Mouse (Mus musculus) midbrain, embryonic 11.5 days (tissue): ENCODE measurements at regions not wholly inside any gene's neighbourhood (a gene's known extent, or its start where the extent isn't known, plus 50 kb on each side); places are given as distances from the start of the nearest gene placed in this dataset.

Source experiments
- ATAC-seq: fragments of 200-750 bp; cut with Nextera tagmentation; 2 replicates; pipeline ENCODE4 v1.8.0; 2017; ENCODE audit warnings: moderate TSS enrichment, moderate library complexity; ENCODE audit not compliant: low FRiP score
- DNase-seq: peaks from one replicate; pipeline ENCODE4 v3.0.0; 2015; ENCODE audit warnings: low spot score; ENCODE audit errors: missing footprints
- H3K27ac ChIP-seq: fragments of 300-500 bp; sonication (generic); 2 replicates; pipeline ENCODE4 v1.5.1; 2014; ENCODE audit warnings: low read depth, low read length
- H3K27me3 ChIP-seq: fragments of 300-500 bp; sonication (generic); 2 replicates; pipeline ENCODE4 v1.6.1; 2014; ENCODE audit warnings: mild to moderate bottlenecking, low read length, moderate library complexity, mixed read lengths; ENCODE audit not compliant: control insufficient read depth, insufficient read depth
- H3K36me3 ChIP-seq: fragments of 300-500 bp; sonication (generic); 2 replicates; pipeline ENCODE4 v1.6.1; 2014; ENCODE audit warnings: mild to moderate bottlenecking, low read length, moderate library complexity, mixed read lengths; ENCODE audit not compliant: control insufficient read depth, insufficient read depth
- H3K4me1 ChIP-seq: fragments of 300-500 bp; sonication (generic); 2 replicates; pipeline ENCODE4 v1.6.1; 2014; ENCODE audit warnings: low read length; ENCODE audit not compliant: control insufficient read depth, insufficient read depth
- H3K4me2 ChIP-seq: fragments of 300-500 bp; sonication (generic); 2 replicates; pipeline ENCODE4 v1.6.1; 2014; ENCODE audit warnings: mild to moderate bottlenecking, moderate library complexity
- H3K4me3 ChIP-seq: fragments of 300-500 bp; sonication (generic); 2 replicates; pipeline ENCODE4 v1.5.1; 2014; ENCODE audit warnings: low read depth, low read length
- H3K9ac ChIP-seq: fragments of 300-500 bp; sonication (generic); 2 replicates; pipeline ENCODE4 v1.6.1; 2014; ENCODE audit warnings: low read length
- H3K9me3 ChIP-seq: fragments of 300-500 bp; sonication (generic); 2 replicates; pipeline ENCODE4 v1.6.1; 2016; ENCODE audit warnings: low read length; ENCODE audit not compliant: control insufficient read depth
- WGBS: fragments of 180-500 bp; shearing (Covaris S2); extraction: QIAGEN DNeasy Blood & Tissue Kit; methylation state at CpG from one replicate; pipeline ENCODE4 v1.1.7; 2014; 5-methylcytosine and 5-hydroxymethylcytosine counted together

DNA sequence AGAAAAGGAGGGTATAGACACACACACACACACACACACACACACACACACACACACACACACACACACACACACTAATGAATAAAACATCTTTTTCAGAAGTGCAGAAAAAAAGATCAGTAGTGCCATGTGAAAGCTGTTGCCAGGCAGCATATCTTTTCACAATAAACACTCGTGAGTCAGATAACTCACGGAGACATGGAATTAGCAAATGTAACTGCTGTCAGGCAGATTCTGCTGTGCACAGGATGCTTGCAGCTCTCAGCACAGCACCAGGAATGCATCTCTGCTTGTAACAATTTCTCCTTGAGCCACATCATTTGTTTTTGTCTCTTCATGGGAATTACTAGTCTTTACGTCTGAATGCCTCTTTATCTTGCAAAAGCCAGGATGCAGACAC is 111.0 kb upstream of the Zic1 start:
- Histone ChIP-seq H3K27ac (no peak overlapping the region), H3K9me3 (no peaks in the 10 kb centered on the region), H3K27me3 (no peaks in the 10 kb centered on the region), H3K9ac (no peak overlapping the region), H3K4me2 (no peak overlapping the region), H3K4me1 (peaks cover 2% of the 10 kb centered on the region; the same call in 1 of the 2 replicates), H3K36me3 (no peaks in the 10 kb centered on the region), H3K4me3 (no peak overlapping the region)
- ATAC-seq = no peak
- no peak for DNase-seq
- WGBS = 36% methylated on average over 3 of the region's 3 CpGs

DNA sequence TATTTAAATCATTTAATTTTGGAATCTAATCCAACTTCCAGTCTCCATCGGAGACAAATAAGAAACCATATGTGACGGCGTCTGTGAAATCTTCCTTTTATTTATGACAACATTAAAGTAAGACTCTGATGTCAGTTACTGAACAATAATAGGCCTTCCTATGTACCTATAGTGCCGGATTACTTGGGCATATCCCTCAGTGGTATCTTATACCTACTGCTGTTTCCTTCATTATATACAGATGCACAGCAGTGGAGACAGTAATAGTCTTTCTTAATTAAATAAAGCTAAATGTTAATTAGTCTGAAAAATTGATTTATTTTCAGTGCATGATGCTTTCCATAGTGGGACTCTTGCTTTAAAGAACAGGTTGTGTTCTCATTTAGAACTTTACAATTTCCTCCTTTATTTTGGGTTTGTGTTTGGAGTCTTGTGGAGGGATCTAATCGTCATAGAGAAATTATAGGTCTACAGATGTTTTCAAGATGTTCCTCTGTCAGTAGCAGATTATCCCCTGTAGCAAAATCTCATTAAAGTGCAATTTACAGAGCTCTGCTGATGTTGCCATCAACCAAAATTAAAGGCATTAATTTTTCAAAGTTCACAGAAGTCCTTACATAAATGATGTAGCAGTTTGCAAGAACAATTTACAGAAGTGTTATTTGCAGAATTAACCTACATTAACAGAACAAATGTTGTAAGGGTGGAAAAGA is 97.3 kb upstream of the Zic1 start:
- 83% methylated on average over 5 of the region's 5 CpGs for WGBS

DNA sequence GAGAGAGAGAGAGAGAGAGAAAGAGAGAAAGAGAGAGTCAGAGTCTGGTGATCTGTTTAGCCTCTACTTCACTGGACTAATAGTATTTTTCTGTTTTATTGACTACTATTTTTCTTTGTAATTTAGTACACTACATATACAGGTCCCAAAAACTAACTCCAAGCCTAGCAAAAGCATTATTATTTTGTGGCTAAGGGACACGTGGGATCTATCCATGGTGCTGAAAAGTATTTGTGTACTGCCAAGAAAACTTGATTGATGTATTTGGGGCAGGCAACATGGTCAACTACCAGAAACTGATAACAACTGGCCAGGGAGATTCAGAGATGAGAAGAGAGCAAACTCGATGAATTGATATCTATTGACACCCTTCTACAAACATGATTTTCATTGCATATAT is 94.3 kb upstream of the Zic1 start:
- Histone ChIP-seq H3K36me3 (no peaks in the 10 kb centered on the region), H3K4me1 (no peaks in the 10 kb centered on the region), H3K27ac (no peak overlapping the region), H3K9ac (no peak overlapping the region), H3K4me3 (no peak overlapping the region), H3K27me3 (no peaks in the 10 kb centered on the region), H3K4me2 (no peak overlapping the region), H3K9me3 (no peaks in the 10 kb centered on the region)
- 41% methylated on average over 2 of the region's 2 CpGs for WGBS
- no peak for ATAC-seq
- peak; percentile 80 for DNase-seq

More for the DNA sequence above, 97.3 kb upstream of the Zic1 start:
- no peaks in the 10 kb centered on the region for H3K4me1 ChIP-seq
- H3K9me3 ChIP-seq = no peaks in the 10 kb centered on the region
- H3K9ac ChIP-seq = no peak overlapping the region
- no peaks in the 10 kb centered on the region for H3K27me3 ChIP-seq
- H3K4me3 ChIP-seq = no peak overlapping the region
- no peak overlapping the region for H3K27ac ChIP-seq
- no peak for ATAC-seq
- no peak for DNase-seq
- no peaks in the 10 kb centered on the region for H3K36me3 ChIP-seq
- H3K4me2 ChIP-seq = no peak overlapping the region

DNA sequence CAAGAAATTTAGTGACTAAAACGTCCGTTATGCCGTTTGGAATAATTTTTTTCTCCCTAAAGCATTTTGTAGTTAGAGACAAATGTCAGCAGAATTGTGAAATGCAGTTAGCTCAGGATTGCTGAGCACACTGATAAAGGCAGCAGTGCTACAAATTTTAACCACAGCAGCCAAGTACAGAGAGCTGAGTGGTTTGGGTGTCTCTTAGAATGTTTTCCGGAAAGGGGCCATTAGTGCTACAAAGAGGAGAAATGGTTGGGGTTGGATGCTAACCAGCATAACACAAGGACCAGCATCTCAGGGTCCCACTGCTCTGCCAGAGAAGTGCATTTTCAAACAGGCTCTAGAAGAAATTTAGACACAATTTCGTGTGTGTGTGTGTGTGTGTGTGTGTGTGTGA is 91.2 kb upstream of the Zic1 start:
- Histone ChIP-seq H3K4me3 (no peak overlapping the region), H3K9ac (no peak overlapping the region), H3K4me2 (no peak overlapping the region), H3K4me1 (no peaks in the 10 kb centered on the region), H3K27me3 (no peaks in the 10 kb centered on the region), H3K9me3 (no peaks in the 10 kb centered on the region), H3K36me3 (no peaks in the 10 kb centered on the region), H3K27ac (no peak overlapping the region)
- no peak for DNase-seq
- ATAC-seq = no peak
- WGBS = 71% methylated on average over 5 of the region's 5 CpGs

DNA sequence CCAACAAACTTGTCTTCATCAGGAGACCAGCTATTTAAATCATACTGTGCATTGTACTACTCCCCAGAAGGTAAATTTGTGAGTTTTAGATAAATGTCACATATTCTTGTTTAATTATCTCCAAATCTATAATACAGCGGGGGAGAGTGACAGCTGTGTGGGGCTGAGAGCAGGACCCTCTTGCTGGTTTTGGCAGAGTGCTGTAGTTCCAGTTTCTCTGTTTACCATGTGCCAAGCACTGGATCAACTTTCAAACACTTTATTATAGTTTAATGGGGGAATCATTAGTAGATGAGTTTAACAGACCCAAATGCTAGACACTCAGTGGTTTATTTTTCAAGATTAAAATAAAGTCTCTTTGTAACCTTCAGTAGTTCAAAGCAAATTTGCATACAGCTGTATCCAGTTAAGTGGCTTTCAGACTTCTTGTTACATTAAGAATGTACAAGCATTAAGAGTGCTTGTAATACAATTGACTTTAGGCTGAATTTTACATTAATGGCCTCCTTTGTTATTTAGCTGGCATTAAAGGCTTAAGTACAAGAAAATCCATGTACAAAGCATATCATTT is 90.7 kb upstream of the Zic1 start:
- Histone ChIP-seq H3K4me3 (no peak overlapping the region), H3K27me3 (no peaks in the 10 kb centered on the region), H3K4me2 (no peak overlapping the region), H3K9me3 (no peaks in the 10 kb centered on the region), H3K36me3 (no peaks in the 10 kb centered on the region), H3K27ac (no peak overlapping the region), H3K4me1 (no peaks in the 10 kb centered on the region), H3K9ac (no peak overlapping the region)
- DNase-seq (peak; percentile 82), ATAC-seq (no peak)
- WGBS = 66% methylated on average over 1 of the region's 1 CpGs

DNA sequence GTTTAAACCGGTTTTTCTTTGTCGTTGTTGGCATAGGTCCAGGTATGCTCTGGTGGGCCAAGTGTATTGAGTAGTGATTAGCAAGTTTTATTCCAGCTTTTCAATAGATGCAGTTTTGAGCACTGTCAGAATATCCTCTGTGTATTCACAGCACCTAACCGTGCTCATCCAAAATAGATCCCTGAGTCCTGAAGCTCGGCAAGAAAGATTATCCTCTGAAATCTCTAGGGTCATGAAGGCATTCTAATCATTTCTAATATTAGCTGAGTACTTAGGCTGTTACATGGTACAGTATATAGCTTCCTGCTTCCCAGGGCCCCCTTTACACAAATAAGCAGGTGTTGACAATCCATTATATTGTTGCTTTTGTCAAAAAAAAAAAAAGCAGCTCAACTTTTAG is 73.5 kb upstream of the Zic1 start:
- WGBS = 75% methylated on average over 4 of the region's 4 CpGs
- Histone ChIP-seq H3K9ac (no peak overlapping the region), H3K4me3 (no peak overlapping the region), H3K27ac (no peak overlapping the region), H3K27me3 (no peaks in the 10 kb centered on the region), H3K4me2 (no peak overlapping the region), H3K36me3 (no peaks in the 10 kb centered on the region), H3K4me1 (no peaks in the 10 kb centered on the region), H3K9me3 (no peaks in the 10 kb centered on the region)
- ATAC-seq = no peak
- peak; percentile 59 for DNase-seq
